Comparison of ENCODE assay signal across 8 mouse cellular contexts in genomic region chr7:80387033-80387632, GRCm38 (mm10). TPM values are rescaled to one million over a fixed set of nuclear protein-coding genes. Genes with fewer than 3 reads are reported as not detected.
A peak's percentile ranks its signal among the peaks of the same experiment; 100 is the strongest.
DNase-seq lines count a peak whose midpoint lies in the region; ATAC-seq and TF ChIP-seq lines count a peak whose summit lies in the region.

No protein-coding gene starts in this region.

- H3K27ac ChIP-seq in kidney, embryonic 14.5 days (ENCODE audit: low read depth, low read length), result peak overlapping the region; percentile 75
- peak overlapping the region; percentile 92 for H3K27ac ChIP-seq in heart, adult 2 months

- peak overlapping the region; percentile 66 for H3K9ac ChIP-seq in kidney, embryonic 14.5 days (ENCODE audit: low read depth, low read length)
- H3K9ac ChIP-seq in heart, adult 2 months (ENCODE audit: low read depth, low read length), result peak overlapping the region; percentile 75

- TF ChIP-seq POLR2A in heart, adult 2 months (IDR thresholded peaks at IDR 0.05; ENCODE audit: insufficient read depth, low read depth, low read length), result no peak; the same call in 1 of the 2 replicates

- intact Hi-C loops in heart, adult 2 months (cut with DNase I), result loop anchor here (2.0 to 5.0 kb wide), 2 partner anchors 150 to 302 kb away; partner anchors contain the start of genes Blm and Crtc3
- intact Hi-C loops in left cerebral cortex, postnatal 36 days (cut with DNase I), result loop anchor here (10.0 kb wide), 1 partner anchor 328 kb away; no protein-coding TSS in a partner anchor

- H3K79me2 ChIP-seq in heart, adult 2 months (replicated peaks; ENCODE audit: control insufficient read depth, insufficient read depth, low read length), result no peaks in the 10 kb centered on the region

- peaks cover 27% of the 10 kb centered on the region for H3K36me3 ChIP-seq in kidney, embryonic 14.5 days (ENCODE audit: control insufficient read depth, insufficient read depth, low read length)
- no peaks in the 10 kb centered on the region for H3K36me3 ChIP-seq in heart, adult 2 months (ENCODE audit: control insufficient read depth, insufficient read depth, low read length)

- ATAC-seq in kidney, embryonic 14.5 days (ENCODE audit: low FRiP score, low TSS enrichment), result no peak
- ATAC-seq in megakaryocyte-erythroid progenitor cell, adult 5-6 weeks (replicated peaks; ENCODE audit: low FRiP score, low TSS enrichment, poor library complexity, severe bottlenecking), result peak; percentile 19; the same call in 1 of the 2 replicates

- H3K4me2 ChIP-seq in kidney, embryonic 14.5 days (replicated peaks; ENCODE audit: low read depth, low read length), result peak overlapping the region; percentile 59

- H3K27me3 ChIP-seq in kidney, embryonic 14.5 days (ENCODE audit: control insufficient read depth, insufficient read depth, low read length), result no peaks in the 10 kb centered on the region
- no peaks in the 10 kb centered on the region for H3K27me3 ChIP-seq in heart, adult 2 months (ENCODE audit: control insufficient read depth, insufficient read depth, low read length)

- no peak for TF ChIP-seq CTCF in heart, adult 2 months (IDR thresholded peaks at IDR 0.05)

- no peaks in the 10 kb centered on the region for H3K9me3 ChIP-seq in kidney, embryonic 14.5 days (ENCODE audit: control insufficient read depth, low read length)

- peak overlapping the region; percentile 30 for H3K4me3 ChIP-seq in kidney, embryonic 14.5 days (ENCODE audit: low read length)
- peak overlapping the region; percentile 67 for H3K4me3 ChIP-seq in heart, adult 2 months

- WGBS in kidney, embryonic 14.5 days, result 31% methylated on average over 17 of the region's 17 CpGs
- WGBS in heart, adult 2 months, result 26% methylated on average over 17 of the region's 17 CpGs

- no peak for DNase-seq in kidney, adult 8-10 months
- peak; percentile 55 to 67 for DNase-seq in heart, adult 2 months
- DNase-seq in kidney, postnatal 14 days, result peak; percentile 39
- DNase-seq in frontal cortex, postnatal 10 days (ENCODE audit: low spot score in 2 of 2), result no peak
- DNase-seq in right cerebral cortex, postnatal 10 days (ENCODE audit: low spot score in 2 of 2), result no peak
- no peak for DNase-seq in left cerebral cortex, postnatal 36 days (ENCODE audit: low spot score in 2 of 2)

- H3K4me1 ChIP-seq in kidney, embryonic 14.5 days (ENCODE audit: control insufficient read depth, insufficient read depth, low read length), result peaks cover 7% of the 10 kb centered on the region; the same call in 1 of the 2 replicates
- H3K4me1 ChIP-seq in heart, adult 2 months (ENCODE audit: control insufficient read depth, insufficient read depth, low read length), result peaks cover 2% of the 10 kb centered on the region

- no peak for TF ChIP-seq EP300 in heart, adult 2 months (IDR thresholded peaks at IDR 0.05; ENCODE audit: insufficient read depth, low read depth, low read length)

RNA-seq across cellular contexts. Expression of gene Fes, which starts 0.6 kb away (rescaled TPM):
- polyA plus RNA-seq in kidney, embryonic 14.5 days (2014; fragmentation: Nextera tagmentation; extraction: Ambion mirVana), result 10.7 and 11.4 TPM in 2 replicates
- 1 to 10 TPM; 8.9 to 9.8 TPM for total RNA-seq in heart, adult 2 months (2021)
- polyA plus RNA-seq in heart, adult 2 months (2012; rRNA removed), result 15.4 and 17.3 TPM in 2 replicates
- total RNA-seq in megakaryocyte-erythroid progenitor cell, adult 5-6 weeks (2014; fragmentation: Nextera tagmentation), result 12.5 and 23.2 TPM in 2 replicates
- 1.8 and 17.9 TPM in 2 replicates for total RNA-seq in megakaryocyte-erythroid progenitor cell, adult 5-6 weeks (2017)
- total RNA-seq in left cerebral cortex, postnatal 36 days (2021), result 1 to 10 TPM; 6.0 to 7.1 TPM

RNA-seq across cellular contexts. Expression of gene Man2a2, which starts 16.0 kb away (rescaled TPM):
- polyA plus RNA-seq in kidney, embryonic 14.5 days (2014; fragmentation: Nextera tagmentation; extraction: Ambion mirVana), result 11.9 and 17.2 TPM in 2 replicates
- 10 to 100 TPM; 55.7 to 58.7 TPM for total RNA-seq in heart, adult 2 months (2021)
- 75.8 and 82.4 TPM in 2 replicates for polyA plus RNA-seq in heart, adult 2 months (2012; rRNA removed)
- 20.3 and 33.2 TPM in 2 replicates for total RNA-seq in megakaryocyte-erythroid progenitor cell, adult 5-6 weeks (2014; fragmentation: Nextera tagmentation)
- 10.8 and 19.4 TPM in 2 replicates for total RNA-seq in megakaryocyte-erythroid progenitor cell, adult 5-6 weeks (2017)
- 100 to 1,000 TPM; 128 to 158 TPM for total RNA-seq in left cerebral cortex, postnatal 36 days (2021)

RNA-seq across cellular contexts. Expression of gene Furin, which starts 18.1 kb away (rescaled TPM):
- polyA plus RNA-seq in kidney, embryonic 14.5 days (2014; fragmentation: Nextera tagmentation; extraction: Ambion mirVana), result 11.3 and 13.6 TPM in 2 replicates
- 100 to 1,000 TPM; 108 to 129 TPM for total RNA-seq in heart, adult 2 months (2021)
- polyA plus RNA-seq in heart, adult 2 months (2012; rRNA removed), result 64.9 and 79.4 TPM in 2 replicates
- total RNA-seq in megakaryocyte-erythroid progenitor cell, adult 5-6 weeks (2014; fragmentation: Nextera tagmentation), result 24.9 and 31.5 TPM in 2 replicates
- total RNA-seq in megakaryocyte-erythroid progenitor cell, adult 5-6 weeks (2017), result 8.2 and 10.0 TPM in 2 replicates
- total RNA-seq in left cerebral cortex, postnatal 36 days (2021), result 10 to 100 TPM; 30.7 to 38.5 TPM

RNA-seq across cellular contexts. Expression of gene Hddc3, which starts 44.2 kb away (rescaled TPM):
- 19.9 and 22.4 TPM in 2 replicates for polyA plus RNA-seq in kidney, embryonic 14.5 days (2014; fragmentation: Nextera tagmentation; extraction: Ambion mirVana)
- total RNA-seq in heart, adult 2 months (2021), result 10 to 100 TPM; 30.0 to 39.9 TPM
- 47.7 and 77.5 TPM in 2 replicates for polyA plus RNA-seq in heart, adult 2 months (2012; rRNA removed)
- total RNA-seq in megakaryocyte-erythroid progenitor cell, adult 5-6 weeks (2014; fragmentation: Nextera tagmentation), result 13.2 and 17.8 TPM in 2 replicates
- total RNA-seq in megakaryocyte-erythroid progenitor cell, adult 5-6 weeks (2017), result 10.9 and 40.6 TPM in 2 replicates
- total RNA-seq in left cerebral cortex, postnatal 36 days (2021), result 10 to 100 TPM; 52.9 to 65.7 TPM

RNA-seq across cellular contexts. Expression of gene Unc45a, which starts 46.3 kb away (rescaled TPM):
- 17.8 and 27.8 TPM in 2 replicates for polyA plus RNA-seq in kidney, embryonic 14.5 days (2014; fragmentation: Nextera tagmentation; extraction: Ambion mirVana)
- total RNA-seq in heart, adult 2 months (2021), result 10 to 100 TPM; 15.8 to 16.8 TPM
- polyA plus RNA-seq in heart, adult 2 months (2012; rRNA removed), result 23.0 and 24.0 TPM in 2 replicates
- total RNA-seq in megakaryocyte-erythroid progenitor cell, adult 5-6 weeks (2014; fragmentation: Nextera tagmentation), result 11.2 and 24.2 TPM in 2 replicates
- 20.1 and 23.2 TPM in 2 replicates for total RNA-seq in megakaryocyte-erythroid progenitor cell, adult 5-6 weeks (2017)
- total RNA-seq in left cerebral cortex, postnatal 36 days (2021), result 10 to 100 TPM; 36.4 to 39.6 TPM

Comparison
In these comparisons a context has a peak if more than half of its experiments do, and no peak if none do; other contexts are left out.
1. DNase-seq: peak in heart, adult 2 months (2 of 2) and kidney, postnatal 14 days (single experiment); none in kidney, adult 8-10 months (0 of 2), frontal cortex, postnatal 10 days (0 of 2), right cerebral cortex, postnatal 10 days (0 of 2) and left cerebral cortex, postnatal 36 days (0 of 2).